Mouse (Mus musculus) stomach, embryonic 15.5 days (tissue): ENCODE measurements around the gene Prdx3. TPM values are rescaled to one million over a fixed set of nuclear protein-coding genes. Genes with fewer than 3 reads are reported as not detected.

Experiments used
- ATAC-seq: fragments of 200-750 bp; cut with Nextera tagmentation; 2 replicates; pipeline ENCODE4 v1.8.0; 2017; ENCODE audit warnings: low read depth, moderate number of reproducible peaks, moderate TSS enrichment; ENCODE audit not compliant: insufficient read depth, low FRiP score
- H3K27ac ChIP-seq: fragments of 300-500 bp; sonication (generic); 2 replicates; pipeline ENCODE4 v1.5.1; 2015; ENCODE audit warnings: mild to moderate bottlenecking, inconsistent platforms
- H3K27me3 ChIP-seq: fragments of 300-500 bp; sonication (generic); replicated peaks from 2 replicates; pipeline ENCODE4 v1.6.1; 2015; ENCODE audit warnings: inconsistent platforms
- H3K36me3 ChIP-seq: fragments of 300-500 bp; sonication (generic); 2 replicates; pipeline ENCODE4 v1.6.1; 2015; ENCODE audit warnings: inconsistent platforms
- H3K4me1 ChIP-seq: fragments of 300-500 bp; sonication (generic); 2 replicates; pipeline ENCODE4 v1.6.1; 2015; ENCODE audit warnings: inconsistent platforms
- H3K4me2 ChIP-seq: fragments of 300-500 bp; sonication (generic); 2 replicates; pipeline ENCODE4 v1.6.1; 2015; ENCODE audit warnings: mild to moderate bottlenecking, inconsistent platforms
- H3K4me3 ChIP-seq: fragments of 300-500 bp; sonication (generic); replicated peaks from 2 replicates; pipeline ENCODE4 v1.5.1; 2015; ENCODE audit warnings: inconsistent platforms
- H3K9ac ChIP-seq: fragments of 300-500 bp; sonication (generic); 2 replicates; pipeline ENCODE4 v1.6.1; 2015; ENCODE audit warnings: inconsistent platforms
- H3K9me3 ChIP-seq: fragments of 300-500 bp; sonication (generic); 2 replicates; pipeline ENCODE4 v1.6.1; 2016; ENCODE audit warnings: inconsistent platforms
- WGBS: fragments of 180-500 bp; shearing (Covaris S2); methylation state at CpG from one replicate; pipeline ENCODE4 v1.1.7; 2015; 5-methylcytosine and 5-hydroxymethylcytosine counted together
- polyA plus RNA-seq: library from polyadenylated mRNA; unstranded; fragments of >200 nt; fragmentation: Nextera tagmentation; extraction: Ambion mirVana; gene quantifications from 2 replicates; pipeline ENCODE4 v1.2.1, GENCODE M21; 2015

Prdx3 gene
- polyA plus RNA-seq: 122 and 128 TPM in 2 replicates

GRCm38 (mm10) chr19:60874064-60874694 is at the start of gene Prdx3:
TSS of gene Prdx3 (minus strand) at chr19:60874556.
- under 1% methylated on average over 28 of the region's 28 CpGs for WGBS

DNA sequence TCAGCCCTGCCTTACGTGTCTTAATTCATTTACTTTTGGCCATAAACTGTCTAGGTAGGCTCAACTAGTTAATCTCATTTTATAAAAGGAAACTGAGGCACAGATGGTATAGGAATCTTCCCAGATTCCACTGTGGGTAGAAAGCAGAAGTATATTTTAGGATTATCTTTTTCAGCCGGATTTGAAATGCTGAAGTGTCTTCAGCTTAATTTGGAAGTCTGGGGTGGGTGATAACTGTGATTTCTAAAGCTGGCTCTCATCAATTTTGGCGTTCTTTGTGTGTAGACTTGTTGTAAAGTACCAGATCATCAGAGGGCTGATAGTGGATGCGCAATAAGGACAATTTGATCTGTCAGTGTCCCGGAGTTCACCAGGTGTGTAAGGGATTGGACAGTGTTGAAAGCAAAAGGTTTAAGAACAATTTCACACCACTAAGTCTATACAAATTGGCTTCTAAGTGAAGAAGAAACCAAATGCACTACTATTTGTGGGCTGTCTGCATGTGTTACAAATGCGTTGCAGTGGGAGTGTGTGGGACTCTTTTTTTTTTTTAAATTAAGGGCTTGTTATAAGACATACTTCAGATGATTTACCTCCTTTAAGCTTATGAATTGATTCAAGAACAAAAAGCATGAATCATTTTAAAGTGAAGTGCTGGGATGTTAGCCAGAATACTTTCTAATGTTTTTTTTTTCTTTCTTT is 42.7 kb upstream of the Prdx3 start:
- no peak overlapping the region for H3K27ac ChIP-seq
- 78% methylated on average over 6 of the region's 6 CpGs for WGBS
- no peak for ATAC-seq
- no peaks in the 10 kb centered on the region for H3K27me3 ChIP-seq
- H3K9ac ChIP-seq: no peak overlapping the region
- no peaks in the 10 kb centered on the region for H3K36me3 ChIP-seq
- no peaks in the 10 kb centered on the region for H3K9me3 ChIP-seq
- H3K4me3 ChIP-seq: no peak overlapping the region
- H3K4me2 ChIP-seq: no peak overlapping the region
- H3K4me1 ChIP-seq: no peaks in the 10 kb centered on the region

More at GRCm38 (mm10) chr19:60874064-60874694, at the start of gene Prdx3:
- Histone ChIP-seq H3K9me3 (no peaks in the 10 kb centered on the region), H3K27me3 (no peaks in the 10 kb centered on the region), H3K36me3 (peaks cover 9% of the 10 kb centered on the region), H3K4me1 (peaks cover 4% of the 10 kb centered on the region; the same call in 1 of the 2 replicates), H3K4me2 (peak within 1 kb of the TSS; percentile 68), H3K27ac (peak within 1 kb of the TSS; percentile 85), H3K4me3 (peak within 1 kb of the TSS; percentile 83), H3K9ac (peak within 1 kb of the TSS; percentile 60)
- ATAC-seq: peak; percentile 97

- Histone ChIP-seq H3K4me3 (no peak overlapping the region), H3K9me3 (no peaks in the 10 kb centered on the region), H3K4me2 (no peak overlapping the region), H3K27ac (no peak overlapping the region), H3K36me3 (no peaks in the 10 kb centered on the region), H3K9ac (no peak overlapping the region), H3K27me3 (no peaks in the 10 kb centered on the region), H3K4me1 (no peaks in the 10 kb centered on the region)
- 81% methylated on average over 3 of the region's 3 CpGs for WGBS
- ATAC-seq: no peak
Measured at GRCm38 (mm10) chr19:60915862-60916261, 41.5 kb upstream of the Prdx3 start.

DNA sequence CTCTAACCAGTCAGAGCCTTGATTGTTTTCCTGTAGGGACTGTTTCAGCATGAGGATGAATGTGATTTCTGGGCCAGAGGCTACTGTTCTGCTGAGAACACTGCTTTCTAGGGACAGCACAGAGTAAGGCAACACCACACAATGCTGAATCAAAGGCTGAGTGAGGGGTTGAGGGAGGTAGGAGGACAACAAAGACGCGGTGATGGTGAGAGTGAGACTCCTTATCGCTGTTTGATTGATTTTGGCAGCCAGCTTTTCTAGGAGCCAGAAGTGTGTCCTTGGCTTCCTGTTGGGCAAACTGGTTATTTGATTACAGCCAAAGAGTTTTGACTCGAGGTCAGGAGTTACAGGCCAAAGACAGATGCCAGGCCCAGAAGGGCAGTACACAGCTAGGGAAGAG is 40.9 kb upstream of the Prdx3 start:
- no peaks in the 10 kb centered on the region for H3K36me3 ChIP-seq
- no peak overlapping the region for H3K4me2 ChIP-seq
- H3K27ac ChIP-seq: no peak overlapping the region
- H3K27me3 ChIP-seq: no peaks in the 10 kb centered on the region
- 52% methylated on average over 4 of the region's 4 CpGs for WGBS
- no peak for ATAC-seq
- H3K4me3 ChIP-seq: no peak overlapping the region
- H3K9me3 ChIP-seq: no peaks in the 10 kb centered on the region
- H3K9ac ChIP-seq: no peak overlapping the region
- H3K4me1 ChIP-seq: no peaks in the 10 kb centered on the region

DNA sequence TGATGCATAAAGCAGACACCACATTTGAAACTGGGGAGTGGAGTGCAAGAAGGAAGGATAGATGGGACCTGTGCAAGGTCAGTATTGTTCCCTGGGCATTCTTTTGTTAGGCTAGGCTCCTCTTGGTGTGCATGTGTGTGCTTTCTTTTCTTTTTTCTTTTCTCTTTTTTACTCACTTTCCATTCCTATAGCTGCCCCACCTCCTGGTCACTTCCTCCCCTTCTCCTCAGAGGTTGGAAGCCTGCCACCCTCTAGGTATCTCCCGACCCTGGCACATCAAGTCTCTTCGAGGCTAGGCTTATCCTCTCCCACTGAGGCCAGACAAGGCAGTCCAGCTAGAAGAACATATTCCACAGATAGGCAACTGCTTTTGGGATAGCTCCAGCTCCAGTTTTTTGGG is 37.3 kb upstream of the Prdx3 start:
- H3K4me3 ChIP-seq: no peak overlapping the region
- H3K27ac ChIP-seq: no peak overlapping the region
- no peaks in the 10 kb centered on the region for H3K9me3 ChIP-seq
- no peaks in the 10 kb centered on the region for H3K36me3 ChIP-seq
- no peak overlapping the region for H3K4me2 ChIP-seq
- no peaks in the 10 kb centered on the region for H3K27me3 ChIP-seq
- no peaks in the 10 kb centered on the region for H3K4me1 ChIP-seq
- 73% methylated on average over 2 of the region's 2 CpGs for WGBS
- no peak overlapping the region for H3K9ac ChIP-seq
- no peak for ATAC-seq

DNA sequence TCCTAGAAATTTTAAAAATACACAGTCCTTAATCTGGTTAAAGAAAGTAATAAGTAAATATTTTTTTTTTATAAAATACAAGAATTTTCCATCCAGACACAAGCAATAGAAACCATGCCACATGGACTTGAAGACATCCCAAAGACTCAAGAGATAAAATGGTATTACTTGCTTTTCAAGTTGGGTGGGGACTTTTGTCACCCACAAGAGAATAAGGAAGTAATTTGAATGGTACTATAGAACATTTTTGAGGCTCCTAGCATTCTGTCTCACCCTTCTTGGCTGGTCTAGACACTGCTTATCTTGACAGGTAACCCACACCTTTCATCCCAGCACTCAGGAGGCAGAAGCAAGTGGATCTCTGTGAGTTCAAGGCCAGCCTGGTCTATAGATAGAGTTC is 35.9 kb upstream of the Prdx3 start:
- ATAC-seq: no peak

DNA sequence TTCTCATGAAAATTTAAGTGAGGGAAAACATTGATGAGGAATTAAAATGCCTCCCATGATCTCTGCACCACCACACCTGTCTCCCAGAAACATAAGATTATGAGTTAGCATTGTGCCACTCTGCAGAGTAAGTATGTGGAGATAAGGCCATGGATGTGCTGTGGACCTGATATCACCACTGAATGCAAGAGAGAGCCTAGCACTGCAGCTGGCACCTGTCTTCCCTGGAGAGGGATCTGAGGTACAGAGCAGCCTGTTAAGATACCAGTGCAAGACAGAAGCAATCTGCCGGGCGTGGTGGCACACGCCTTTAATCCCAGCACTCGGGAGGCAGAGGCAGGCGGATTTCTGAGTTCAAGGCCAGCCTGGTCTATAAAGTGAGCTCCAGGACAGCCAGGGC is 31.1 kb upstream of the Prdx3 start:
- no peak overlapping the region for H3K9ac ChIP-seq
- H3K27me3 ChIP-seq: no peaks in the 10 kb centered on the region
- 0 out of 2 replicates have a peak, but pooled peaks cover 6% of the 10 kb centered on the region for H3K9me3 ChIP-seq
- H3K36me3 ChIP-seq: no peaks in the 10 kb centered on the region
- no peak overlapping the region for H3K4me3 ChIP-seq
- H3K4me1 ChIP-seq: 0 out of 2 replicates have a peak, but pooled peaks cover 5% of the 10 kb centered on the region
- 94% methylated on average over 5 of the region's 5 CpGs for WGBS
- H3K27ac ChIP-seq: no peak overlapping the region
- H3K4me2 ChIP-seq: no peak overlapping the region
- ATAC-seq: no peak

More for the DNA sequence above, 35.9 kb upstream of the Prdx3 start:
- Histone ChIP-seq H3K27ac (no peak overlapping the region), H3K36me3 (no peaks in the 10 kb centered on the region), H3K4me3 (no peak overlapping the region), H3K9me3 (no peaks in the 10 kb centered on the region), H3K9ac (no peak overlapping the region), H3K4me1 (no peaks in the 10 kb centered on the region), H3K27me3 (no peaks in the 10 kb centered on the region), H3K4me2 (no peak overlapping the region)

- 0 out of 2 replicates have a peak, but pooled peaks cover 5% of the 10 kb centered on the region for H3K4me1 ChIP-seq
- H3K27ac ChIP-seq: no peak overlapping the region
- ATAC-seq: no peak
- no peak overlapping the region for H3K4me2 ChIP-seq
- no peak overlapping the region for H3K9ac ChIP-seq
- 0 out of 2 replicates have a peak, but pooled peaks cover 6% of the 10 kb centered on the region for H3K9me3 ChIP-seq
- H3K4me3 ChIP-seq: no peak overlapping the region
- H3K27me3 ChIP-seq: no peaks in the 10 kb centered on the region
- WGBS: 93% methylated on average over 1 of the region's 1 CpGs
- no peaks in the 10 kb centered on the region for H3K36me3 ChIP-seq
Measured at GRCm38 (mm10) chr19:60903971-60904370, 29.6 kb upstream of the Prdx3 start.

- 33% methylated on average over 1 of the region's 1 CpGs for WGBS
Measured at GRCm38 (mm10) chr19:60903139-60903538, 28.8 kb upstream of the Prdx3 start.

DNA sequence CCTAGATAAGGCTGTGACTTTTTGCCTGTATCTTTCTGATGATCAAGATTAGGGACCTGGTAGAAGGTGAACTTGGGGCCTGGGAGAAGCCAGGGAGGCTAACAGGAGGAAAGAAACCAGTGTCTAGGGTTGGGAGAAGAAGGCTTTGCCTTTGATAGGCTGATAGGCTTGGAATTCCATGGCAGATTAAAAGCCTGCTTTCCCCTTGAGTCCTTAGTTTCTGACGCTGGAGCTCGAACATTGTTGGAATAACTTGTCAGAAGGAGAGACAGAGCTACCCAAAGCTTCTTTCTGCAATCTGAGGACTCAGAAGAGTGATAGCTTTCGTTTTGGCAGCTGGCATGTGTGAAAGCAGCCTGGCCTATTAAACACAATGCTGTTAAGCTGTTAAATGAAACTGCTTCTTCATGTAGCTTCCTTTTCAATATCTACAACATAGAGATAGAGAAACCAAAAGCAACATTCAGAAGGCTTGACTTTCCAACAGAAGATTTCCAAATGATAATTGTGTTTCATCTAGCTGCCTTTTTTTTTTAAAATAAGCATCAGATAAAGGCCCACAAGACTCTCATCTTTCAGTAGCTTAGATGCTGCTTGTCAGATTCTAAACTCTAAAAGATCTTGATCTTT is 21.0 kb upstream of the Prdx3 start:
- H3K27ac ChIP-seq: no peak overlapping the region
- H3K9me3 ChIP-seq: no peaks in the 10 kb centered on the region
- H3K4me3 ChIP-seq: no peak overlapping the region
- H3K9ac ChIP-seq: no peak overlapping the region
- H3K4me1 ChIP-seq: 0 out of 2 replicates have a peak, but pooled peaks cover 4% of the 10 kb centered on the region
- ATAC-seq: no peak
- 37% methylated on average over 3 of the region's 3 CpGs for WGBS
- no peak overlapping the region for H3K4me2 ChIP-seq
- H3K36me3 ChIP-seq: no peaks in the 10 kb centered on the region
- no peaks in the 10 kb centered on the region for H3K27me3 ChIP-seq

More at GRCm38 (mm10) chr19:60903139-60903538, 28.8 kb upstream of the Prdx3 start:
- Histone ChIP-seq H3K4me3 (no peak overlapping the region), H3K9me3 (0 out of 2 replicates have a peak, but pooled peaks cover 6% of the 10 kb centered on the region), H3K4me1 (0 out of 2 replicates have a peak, but pooled peaks cover 5% of the 10 kb centered on the region), H3K27ac (no peak overlapping the region), H3K36me3 (no peaks in the 10 kb centered on the region), H3K4me2 (no peak overlapping the region), H3K9ac (no peak overlapping the region), H3K27me3 (no peaks in the 10 kb centered on the region)
- ATAC-seq: no peak

- no peak for ATAC-seq
- 41% methylated on average over 1 of the region's 1 CpGs for WGBS
- Histone ChIP-seq H3K36me3 (no peaks in the 10 kb centered on the region), H3K4me2 (peak overlapping the region; percentile 91), H3K27me3 (no peaks in the 10 kb centered on the region), H3K4me1 (peaks cover 8% of the 10 kb centered on the region; the same call in 1 of the 2 replicates), H3K9me3 (no peaks in the 10 kb centered on the region), H3K4me3 (0 out of 2 replicates have a peak overlapping the region, but pooled peaks have one; percentile 83), H3K27ac (no peak overlapping the region), H3K9ac (no peak overlapping the region)
Measured at GRCm38 (mm10) chr19:60891934-60892547, 17.7 kb upstream of the Prdx3 start.
